Mouse (Mus musculus): ENCODE results near the gene Zfp786. TPM values are rescaled to one million over a fixed set of nuclear protein-coding genes. Genes with fewer than 3 reads are reported as not detected.

The Zfp786 gene
- total RNA-seq, 2 experiments from 2014 or later = 0.46 to 0.53 TPM

- intact Hi-C loops (cut with DNase I) = no loop called here
- DNase-seq = no peak
These were observed 3.2 kb downstream of the Zfp786 start for GRCm38 (mm10) chr6:47827462-47827861.

- no peak for DNase-seq
- intact Hi-C loops (cut with DNase I) = no loop called here
These were observed 6.4 kb downstream of the Zfp786 start for GRCm38 (mm10) chr6:47824241-47824640.

GRCm38 (mm10) chr6:47821776-47822175 is 8.9 kb downstream of the Zfp786 start:
- no peak for DNase-seq
- intact Hi-C loops (cut with DNase I) = no loop called here

GRCm38 (mm10) chr6:47821236-47821635 is 9.4 kb downstream of the Zfp786 start:
- DNase-seq = no peak
- intact Hi-C loops (cut with DNase I) = no loop called here

- intact Hi-C loops (cut with DNase I) = no loop called here
- no peak for DNase-seq
These were observed 10.9 kb downstream of the Zfp786 start for GRCm38 (mm10) chr6:47819626-47820325.

GRCm38 (mm10) chr6:47818721-47819120 is 11.9 kb downstream of the Zfp786 start:
- DNase-seq = no peak
- intact Hi-C loops (cut with DNase I) = no loop called here

GRCm38 (mm10) chr6:47816151-47816550 is 14.5 kb downstream of the Zfp786 start:
- intact Hi-C loops (cut with DNase I) = no loop called here

GRCm38 (mm10) chr6:47813257-47813878 is 17.3 kb downstream of the Zfp786 start, which contains the start of gene Pdia4:
Gene Pdia4, minus strand, starts transcription at chr6:47813430.
- intact Hi-C loops (cut with DNase I) = no loop called here
- peak; percentile 97 to 98 for DNase-seq

More at GRCm38 (mm10) chr6:47816151-47816550, 14.5 kb downstream of the Zfp786 start:
- no peak for DNase-seq

GRCm38 (mm10) chr6:47812271-47812915 is 18.3 kb downstream of the Zfp786 start:
- no peak for DNase-seq
- intact Hi-C loops (cut with DNase I) = no loop called here

GRCm38 (mm10) chr6:47811324-47811723 is 19.3 kb downstream of the Zfp786 start:
- DNase-seq = no peak

GRCm38 (mm10) chr6:47810181-47810580 is 20.5 kb downstream of the Zfp786 start:
- DNase-seq = no peak
- intact Hi-C loops (cut with DNase I) = loop anchor here (2.0 kb wide), 1 partner anchor 13 kb away; no protein-coding TSS in a partner anchor

More at GRCm38 (mm10) chr6:47811324-47811723, 19.3 kb downstream of the Zfp786 start:
- intact Hi-C loops (cut with DNase I) = loop anchor here (2.0 kb wide), 1 partner anchor 15 kb away; no protein-coding TSS in a partner anchor

GRCm38 (mm10) chr6:47809053-47809452 is 21.6 kb downstream of the Zfp786 start:
- intact Hi-C loops (cut with DNase I) = no loop called here
- no peak for DNase-seq

- intact Hi-C loops (cut with DNase I) = no loop called here
- DNase-seq = no peak
These were observed 22.1 kb downstream of the Zfp786 start for GRCm38 (mm10) chr6:47808545-47808944.

GRCm38 (mm10) chr6:47807419-47807818 is 23.2 kb downstream of the Zfp786 start:
- intact Hi-C loops (cut with DNase I) = no loop called here
- DNase-seq = no peak

GRCm38 (mm10) chr6:47805520-47805919 is 25.1 kb downstream of the Zfp786 start:
- no peak for DNase-seq
- intact Hi-C loops (cut with DNase I) = no loop called here

- peak; percentile 56 to 76 for DNase-seq
- intact Hi-C loops (cut with DNase I) = loop anchor here (1.0 kb wide), 1 partner anchor 31 kb away; the partner anchor contains the start of gene Zfp786
These were observed 31.6 kb downstream of the Zfp786 start for GRCm38 (mm10) chr6:47799079-47799478.

GRCm38 (mm10) chr6:47794106-47794830 is 36.4 kb downstream of the Zfp786 start:
- DNase-seq = peak; percentile 22 to 42
- intact Hi-C loops (cut with DNase I) = loop anchor here (1.0 kb wide), 1 partner anchor 36 kb away; the partner anchor contains the start of gene Zfp786

GRCm38 (mm10) chr6:47793284-47793683 is 37.4 kb downstream of the Zfp786 start:
- intact Hi-C loops (cut with DNase I) = no loop called here
- no peak for DNase-seq

- intact Hi-C loops (cut with DNase I) = no loop called here
- DNase-seq = no peak
These were observed 38.1 kb downstream of the Zfp786 start for GRCm38 (mm10) chr6:47792533-47792932.

GRCm38 (mm10) chr6:47790745-47791144 is 39.9 kb downstream of the Zfp786 start:
- intact Hi-C loops (cut with DNase I) = no loop called here
- no peak for DNase-seq

All from heart, postnatal 14 days (tissue).